Mouse (Mus musculus) liver, adult 2 months (tissue): ENCODE data around the gene Gatm.

Experiments
- CTCF ChIP-seq: fragments of 200-500 bp; IDR thresholded peaks from 2 replicates; pipeline ENCODE4 v1.5.1; 2011; ENCODE audit warnings: low read depth, low read length, control low read depth
- POLR2A ChIP-seq: fragments of 200-500 bp; IDR thresholded peaks from 2 replicates; pipeline ENCODE4 v1.6.1; 2011; ENCODE audit warnings: low read length, control low read depth; ENCODE audit not compliant: insufficient read depth; ENCODE audit errors: extremely low read depth

DNA sequence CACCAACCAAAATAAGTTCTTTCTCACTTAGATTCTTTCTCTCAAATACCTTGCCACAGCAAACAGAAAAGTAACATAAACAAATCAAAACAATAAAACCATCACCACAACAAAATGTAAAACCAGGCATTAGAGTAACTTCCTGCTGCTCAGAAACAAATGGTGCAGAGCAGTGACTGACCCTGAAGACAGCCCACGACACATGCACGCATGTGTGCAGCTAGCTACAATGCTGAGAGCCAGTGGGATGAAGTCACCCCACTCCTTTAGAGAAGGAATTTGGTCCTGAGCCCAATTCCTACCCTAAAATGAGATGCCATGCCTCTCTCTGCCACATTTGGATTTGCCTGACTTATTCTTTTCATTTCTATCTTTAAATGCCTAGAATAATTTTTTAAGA is 9.7 kb downstream of the Gatm start:
- TF ChIP-seq CTCF, result no peak
- TF ChIP-seq POLR2A, result no peak
